Mouse (Mus musculus): ENCODE measurements around the gene Gcnt2. TPM values are rescaled to one million over a fixed set of nuclear protein-coding genes. Genes with fewer than 3 reads are reported as not detected.

Gene Gcnt2
- polyA plus RNA-seq, 2 experiments = 0.51 to 1.2 TPM

GRCm38 (mm10) chr13:40955773-40956172 lies 96.2 kb downstream of the Gcnt2 start:
- Histone ChIP-seq H3K27me3 (ENCODE audit: control insufficient read depth, insufficient read depth, low read length) (no peaks in the 10 kb centered on the region), H3K9ac (replicated peaks) (no peak overlapping the region), H3K9me3 (ENCODE audit: control insufficient read depth, low read length) (no peaks in the 10 kb centered on the region), H3K4me1 (replicated peaks; ENCODE audit: control insufficient read depth in 2 of 2, insufficient read depth in 2 of 2, low read length in 1 of 2) (no peaks in the 10 kb centered on the region), H3K4me2 (ENCODE audit: low read depth) (no peak overlapping the region), H3K27ac (no peak overlapping the region), H3K4me3 (ENCODE audit: insufficient read depth in 1 of 2, low read depth in 2 of 2, low read length in 2 of 2) (no peak overlapping the region), H3K36me3 (replicated peaks; ENCODE audit: control insufficient read depth, insufficient read depth, low read depth) (no peaks in the 10 kb centered on the region)
- no peak for TF ChIP-seq EP300 (IDR thresholded peaks at IDR 0.05; ENCODE audit: low read depth)
- TF ChIP-seq CTCF (IDR thresholded peaks at IDR 0.05; ENCODE audit: low read depth) = no peak
- 66% methylated on average over 7 of the region's 7 CpGs for WGBS (ENCODE audit: insufficient replicate concordance)
- DNase-seq (ENCODE audit: low read depth in 3 of 3, low spot score in 3 of 3) (no peak), ATAC-seq (ENCODE audit: insufficient read depth) (no peak)

- no peak for ATAC-seq (ENCODE audit: insufficient read depth)
- H3K4me3 ChIP-seq (ENCODE audit: insufficient read depth in 1 of 2, low read depth in 2 of 2, low read length in 2 of 2) = no peak overlapping the region
- H3K9me3 ChIP-seq (ENCODE audit: control insufficient read depth, low read length) = no peaks in the 10 kb centered on the region
- peaks cover 0 to 4% of the 10 kb centered on the region in 2 experiments; a peak in 2 of 4 replicates for H3K4me1 ChIP-seq (replicated peaks; ENCODE audit: control insufficient read depth in 2 of 2, insufficient read depth in 2 of 2, low read length in 1 of 2)
- no peaks in the 10 kb centered on the region for H3K27me3 ChIP-seq (ENCODE audit: control insufficient read depth, insufficient read depth, low read length)
- H3K27ac ChIP-seq = no peak overlapping the region
- 65% methylated on average over 10 of the region's 10 CpGs for WGBS (ENCODE audit: insufficient replicate concordance)
- no peaks in the 10 kb centered on the region for H3K36me3 ChIP-seq (replicated peaks; ENCODE audit: control insufficient read depth, insufficient read depth, low read depth)
- H3K9ac ChIP-seq (replicated peaks) = no peak overlapping the region
- DNase-seq (ENCODE audit: low read depth in 3 of 3, low spot score in 3 of 3) = no peak
- no peak overlapping the region for H3K4me2 ChIP-seq (ENCODE audit: low read depth)
- no peak for TF ChIP-seq EP300 (IDR thresholded peaks at IDR 0.05; ENCODE audit: low read depth)
- TF ChIP-seq CTCF (IDR thresholded peaks at IDR 0.05; ENCODE audit: low read depth) = no peak
Measured at GRCm38 (mm10) chr13:40967609-40968008, 108.1 kb downstream of the Gcnt2 start.

- DNase-seq (ENCODE audit: low read depth in 3 of 3, low spot score in 3 of 3) (no peak), ATAC-seq (ENCODE audit: insufficient read depth) (no peak)
- Histone ChIP-seq H3K27me3 (ENCODE audit: control insufficient read depth, insufficient read depth, low read length) (no peaks in the 10 kb centered on the region), H3K4me1 (replicated peaks; ENCODE audit: control insufficient read depth in 2 of 2, insufficient read depth in 2 of 2, low read length in 1 of 2) (peaks cover 0 to 4% of the 10 kb centered on the region in 2 experiments; a peak in 2 of 4 replicates), H3K4me3 (ENCODE audit: insufficient read depth in 1 of 2, low read depth in 2 of 2, low read length in 2 of 2) (no peak overlapping the region), H3K4me2 (ENCODE audit: low read depth) (no peak overlapping the region), H3K36me3 (replicated peaks; ENCODE audit: control insufficient read depth, insufficient read depth, low read depth) (no peaks in the 10 kb centered on the region), H3K9ac (replicated peaks) (no peak overlapping the region), H3K9me3 (ENCODE audit: control insufficient read depth, low read length) (no peaks in the 10 kb centered on the region), H3K27ac (no peak overlapping the region)
- WGBS (ENCODE audit: insufficient replicate concordance) = 19% methylated on average over 5 of the region's 5 CpGs
- TF ChIP-seq CTCF (IDR thresholded peaks at IDR 0.05; ENCODE audit: low read depth) (no peak), EP300 (IDR thresholded peaks at IDR 0.05; ENCODE audit: low read depth) (no peak)
Measured at GRCm38 (mm10) chr13:40968564-40968963, 109.0 kb downstream of the Gcnt2 start.

GRCm38 (mm10) chr13:40969761-40970390 lies 110.3 kb downstream of the Gcnt2 start:
- Histone ChIP-seq H3K27ac (no peak overlapping the region), H3K36me3 (replicated peaks; ENCODE audit: control insufficient read depth, insufficient read depth, low read depth) (no peaks in the 10 kb centered on the region), H3K27me3 (ENCODE audit: control insufficient read depth, insufficient read depth, low read length) (no peaks in the 10 kb centered on the region), H3K4me1 (replicated peaks; ENCODE audit: control insufficient read depth in 2 of 2, insufficient read depth in 2 of 2, low read length in 1 of 2) (peaks cover 0 to 4% of the 10 kb centered on the region in 2 experiments; a peak in 2 of 4 replicates), H3K9me3 (ENCODE audit: control insufficient read depth, low read length) (no peaks in the 10 kb centered on the region), H3K9ac (replicated peaks) (no peak overlapping the region), H3K4me2 (ENCODE audit: low read depth) (no peak overlapping the region), H3K4me3 (ENCODE audit: insufficient read depth in 1 of 2, low read depth in 2 of 2, low read length in 2 of 2) (no peak overlapping the region)
- 64% methylated on average over 4 of the region's 4 CpGs for WGBS (ENCODE audit: insufficient replicate concordance)
- no peak for TF ChIP-seq EP300 (IDR thresholded peaks at IDR 0.05; ENCODE audit: low read depth)
- no peak for TF ChIP-seq CTCF (IDR thresholded peaks at IDR 0.05; ENCODE audit: low read depth)
- DNase-seq (ENCODE audit: low read depth in 3 of 3, low spot score in 3 of 3) (no peak), ATAC-seq (ENCODE audit: insufficient read depth) (no peak)

- H3K4me1 ChIP-seq (replicated peaks; ENCODE audit: control insufficient read depth in 2 of 2, insufficient read depth in 2 of 2, low read length in 1 of 2) = peaks cover 0 to 4% of the 10 kb centered on the region in 2 experiments; a peak in 2 of 4 replicates
- H3K4me2 ChIP-seq (ENCODE audit: low read depth) = no peak overlapping the region
- TF ChIP-seq CTCF (IDR thresholded peaks at IDR 0.05; ENCODE audit: low read depth) = no peak
- no peak for TF ChIP-seq EP300 (IDR thresholded peaks at IDR 0.05; ENCODE audit: low read depth)
- no peaks in the 10 kb centered on the region for H3K36me3 ChIP-seq (replicated peaks; ENCODE audit: control insufficient read depth, insufficient read depth, low read depth)
- ATAC-seq (ENCODE audit: insufficient read depth) (no peak), DNase-seq (ENCODE audit: low read depth in 3 of 3, low spot score in 3 of 3) (no peak)
- H3K9ac ChIP-seq (replicated peaks) = no peak overlapping the region
- no peaks in the 10 kb centered on the region for H3K27me3 ChIP-seq (ENCODE audit: control insufficient read depth, insufficient read depth, low read length)
- no peak overlapping the region for H3K4me3 ChIP-seq (ENCODE audit: insufficient read depth in 1 of 2, low read depth in 2 of 2, low read length in 2 of 2)
- 59% methylated on average over 5 of the region's 5 CpGs for WGBS (ENCODE audit: insufficient replicate concordance)
- no peaks in the 10 kb centered on the region for H3K9me3 ChIP-seq (ENCODE audit: control insufficient read depth, low read length)
- no peak overlapping the region for H3K27ac ChIP-seq
Measured at GRCm38 (mm10) chr13:40971261-40971660, 111.7 kb downstream of the Gcnt2 start.
